Mouse (Mus musculus) forebrain, embryonic 13.5 days (tissue): Measurements from ENCODE around the gene Nfasc. TPM values are rescaled to one million over a fixed set of nuclear protein-coding genes. Genes with fewer than 3 reads are reported as not detected.

Experiments used
- ATAC-seq: fragments of 200-750 bp; cut with Nextera tagmentation; 2 replicates; pipeline ENCODE4 v1.8.0; 2017
- H3K27ac ChIP-seq: fragments of 300-500 bp; sonication (generic); 2 replicates; pipeline ENCODE4 v1.5.1; 2015; ENCODE audit warnings: inconsistent platforms, mild to moderate bottlenecking, moderate library complexity
- H3K27me3 ChIP-seq: fragments of 300-500 bp; sonication (generic); 2 replicates; pipeline ENCODE4 v1.6.1; 2015; ENCODE audit warnings: mild to moderate bottlenecking, inconsistent platforms
- H3K36me3 ChIP-seq: fragments of 300-500 bp; sonication (generic); 2 replicates; pipeline ENCODE4 v1.6.1; 2015; ENCODE audit warnings: mild to moderate bottlenecking, inconsistent platforms; ENCODE audit not compliant: poor library complexity, severe bottlenecking
- H3K4me1 ChIP-seq: fragments of 300-500 bp; sonication (generic); 2 replicates; pipeline ENCODE4 v1.6.1; 2015; ENCODE audit warnings: inconsistent platforms
- H3K4me2 ChIP-seq: fragments of 300-500 bp; sonication (generic); 2 replicates; pipeline ENCODE4 v1.6.1; 2015; ENCODE audit warnings: inconsistent platforms, mild to moderate bottlenecking, moderate library complexity
- H3K4me3 ChIP-seq: fragments of 300-500 bp; sonication (generic); 2 replicates; pipeline ENCODE4 v1.5.1; 2015; ENCODE audit warnings: mild to moderate bottlenecking, inconsistent platforms
- H3K9ac ChIP-seq: fragments of 300-500 bp; sonication (generic); 2 replicates; pipeline ENCODE4 v1.6.1; 2015; ENCODE audit warnings: mild to moderate bottlenecking, inconsistent platforms
- H3K9me3 ChIP-seq: fragments of 300-500 bp; sonication (generic); replicated peaks from 2 replicates; pipeline ENCODE4 v1.6.1; 2016; ENCODE audit warnings: inconsistent platforms
- WGBS: fragments of 180-500 bp; shearing (Covaris S2); methylation state at CpG from one replicate; pipeline ENCODE4 v1.1.7; 2015; 5-methylcytosine and 5-hydroxymethylcytosine counted together
- polyA plus RNA-seq: library from polyadenylated mRNA; unstranded; fragments of >200 nt; fragmentation: Nextera tagmentation; extraction: Ambion mirVana; gene quantifications from 2 replicates; pipeline ENCODE4 v1.2.1, GENCODE M21; 2015

Nfasc gene
- polyA plus RNA-seq, 1 experiment from 2014 or later = 35.8 TPM

DNA sequence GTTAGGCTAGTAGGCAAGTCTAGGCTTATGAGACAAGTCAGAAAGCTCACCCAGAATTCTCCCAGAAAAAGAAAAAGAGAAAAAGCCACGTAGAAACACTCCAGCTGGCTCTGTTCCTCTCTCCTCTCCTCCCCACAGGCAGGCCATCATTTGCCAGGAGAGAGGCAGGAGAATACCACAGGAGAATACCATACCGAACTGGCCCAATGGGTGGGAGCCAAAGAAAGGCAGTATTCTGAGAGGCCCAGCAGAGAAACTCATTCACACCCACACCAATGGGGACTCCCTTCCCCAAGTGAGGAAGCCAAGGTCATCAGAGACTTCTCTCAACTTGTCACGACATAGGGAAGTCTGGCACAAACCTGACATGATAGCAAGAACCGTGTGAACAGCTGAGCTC lies 19.2 kb downstream of the Nfasc start:
- no peak overlapping the region for H3K9ac ChIP-seq
- no peak for ATAC-seq
- H3K4me2 ChIP-seq = no peak overlapping the region
- WGBS = 77% methylated on average over 4 of the region's 4 CpGs
- H3K27ac ChIP-seq = no peak overlapping the region
- H3K36me3 ChIP-seq = no peaks in the 10 kb centered on the region
- H3K4me3 ChIP-seq = no peak overlapping the region
- no peaks in the 10 kb centered on the region for H3K9me3 ChIP-seq
- H3K27me3 ChIP-seq = no peaks in the 10 kb centered on the region
- H3K4me1 ChIP-seq = peaks cover 43% of the 10 kb centered on the region

DNA sequence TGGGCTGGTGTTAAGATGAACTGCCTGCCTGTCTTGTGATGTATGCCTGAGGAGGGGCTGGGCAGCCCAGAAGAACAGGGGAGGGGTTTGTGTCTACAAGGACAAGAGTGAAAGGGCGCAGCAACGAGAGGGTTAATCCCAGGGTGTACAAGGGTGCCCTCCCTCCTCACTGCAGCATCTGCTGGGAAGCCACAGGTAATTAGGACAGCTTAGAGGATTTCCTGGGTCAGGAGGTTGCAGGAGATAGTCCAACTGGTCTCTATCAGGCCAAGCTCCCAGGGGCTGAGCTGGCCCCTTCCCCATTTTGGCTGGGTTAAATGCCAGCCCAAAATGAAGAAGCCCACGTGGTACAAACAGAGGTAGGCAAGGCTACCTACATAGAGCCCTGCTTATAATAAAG lies 20.3 kb downstream of the Nfasc start:
- no peak overlapping the region for H3K9ac ChIP-seq
- H3K4me3 ChIP-seq = no peak overlapping the region
- no peak overlapping the region for H3K4me2 ChIP-seq
- H3K9me3 ChIP-seq = no peaks in the 10 kb centered on the region
- 82% methylated on average over 3 of the region's 3 CpGs for WGBS
- ATAC-seq = no peak
- H3K27ac ChIP-seq = no peak overlapping the region
- no peaks in the 10 kb centered on the region for H3K27me3 ChIP-seq
- H3K36me3 ChIP-seq = no peaks in the 10 kb centered on the region
- H3K4me1 ChIP-seq = peaks cover 39% of the 10 kb centered on the region

DNA sequence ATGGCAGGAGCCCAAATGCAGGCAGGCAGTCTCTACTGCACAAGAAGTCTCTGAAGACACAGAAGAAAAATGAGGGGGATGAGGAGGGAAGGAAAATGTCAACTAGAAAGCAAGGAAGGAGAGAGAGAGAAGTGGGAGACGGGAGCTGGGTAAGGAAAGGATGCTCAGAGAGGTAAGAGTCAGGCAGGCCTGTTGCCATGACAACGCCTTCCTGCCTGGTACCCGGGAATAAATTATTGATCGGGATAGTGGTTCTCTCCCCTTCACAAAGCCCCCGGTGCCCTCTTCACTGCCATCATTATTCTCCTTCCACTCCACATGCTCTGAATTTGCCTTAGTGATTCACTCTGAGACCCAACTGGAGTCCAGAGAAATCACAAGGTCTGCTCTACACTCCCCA lies 23.4 kb downstream of the Nfasc start:
- Histone ChIP-seq H3K9me3 (no peaks in the 10 kb centered on the region), H3K27ac (peak overlapping the region; percentile 48; the same call in 1 of the 2 replicates), H3K4me3 (no peak overlapping the region), H3K4me1 (peaks cover 36% of the 10 kb centered on the region), H3K9ac (no peak overlapping the region), H3K27me3 (no peaks in the 10 kb centered on the region), H3K4me2 (no peak overlapping the region), H3K36me3 (no peaks in the 10 kb centered on the region)
- WGBS = 45% methylated on average over 5 of the region's 5 CpGs
- peak; percentile 63; the same call in 1 of the 2 replicates for ATAC-seq

DNA sequence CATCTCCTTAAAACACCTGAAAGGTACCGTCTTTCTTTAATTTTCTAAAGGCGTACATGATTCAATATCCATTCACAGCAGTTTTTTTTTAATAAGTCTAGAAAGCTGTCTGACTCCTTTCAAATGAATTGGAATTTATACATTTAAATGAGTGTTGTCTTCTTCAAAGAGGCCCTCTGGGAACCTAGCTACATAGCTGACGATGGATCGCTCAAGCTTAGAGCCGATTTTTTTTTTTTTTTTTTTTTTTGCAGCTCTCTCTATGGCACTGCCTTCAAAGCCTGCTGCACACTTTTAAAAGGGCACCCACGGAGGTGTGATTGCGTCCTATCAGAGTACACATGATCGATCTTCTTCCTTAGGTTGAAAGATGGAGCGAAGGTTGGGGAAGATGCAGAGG lies 26.6 kb downstream of the Nfasc start:
- Histone ChIP-seq H3K4me3 (no peak overlapping the region), H3K27me3 (no peaks in the 10 kb centered on the region), H3K9me3 (no peaks in the 10 kb centered on the region), H3K36me3 (no peaks in the 10 kb centered on the region), H3K9ac (no peak overlapping the region), H3K4me1 (peaks cover 42% of the 10 kb centered on the region), H3K4me2 (no peak overlapping the region), H3K27ac (0 out of 2 replicates have a peak overlapping the region, but pooled peaks have one; percentile 19)
- ATAC-seq = peak; percentile 42; the same call in 1 of the 2 replicates
- WGBS = 73% methylated on average over 9 of the region's 9 CpGs

DNA sequence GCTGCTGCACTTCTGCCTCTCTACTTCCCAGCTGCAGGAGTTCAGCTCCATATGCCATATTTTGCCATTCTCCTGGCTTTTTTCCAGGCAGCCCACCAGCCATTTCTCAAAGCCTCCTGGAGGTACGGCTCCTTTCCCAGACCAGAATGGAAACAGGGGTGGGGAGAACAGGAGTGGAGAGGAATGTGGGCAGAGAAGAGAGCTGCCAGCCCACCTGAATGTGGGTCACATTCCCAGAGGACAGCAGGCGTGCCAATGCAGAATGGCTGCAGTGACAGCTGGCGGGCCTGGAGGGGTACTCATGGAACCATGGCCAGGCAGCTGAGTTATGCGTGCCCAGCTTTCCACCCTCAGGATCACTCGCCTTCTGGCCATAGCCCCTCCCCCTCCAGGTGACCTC lies 32.2 kb downstream of the Nfasc start:
- H3K4me3 ChIP-seq = no peak overlapping the region
- H3K27me3 ChIP-seq = no peaks in the 10 kb centered on the region
- H3K9me3 ChIP-seq = no peaks in the 10 kb centered on the region
- no peaks in the 10 kb centered on the region for H3K36me3 ChIP-seq
- peak overlapping the region; percentile 25; the same call in 1 of the 2 replicates for H3K27ac ChIP-seq
- WGBS = 65% methylated on average over 5 of the region's 5 CpGs
- H3K9ac ChIP-seq = no peak overlapping the region
- peaks cover 35% of the 10 kb centered on the region for H3K4me1 ChIP-seq
- no peak overlapping the region for H3K4me2 ChIP-seq
- ATAC-seq = peak; percentile 14; the same call in 1 of the 2 replicates

DNA sequence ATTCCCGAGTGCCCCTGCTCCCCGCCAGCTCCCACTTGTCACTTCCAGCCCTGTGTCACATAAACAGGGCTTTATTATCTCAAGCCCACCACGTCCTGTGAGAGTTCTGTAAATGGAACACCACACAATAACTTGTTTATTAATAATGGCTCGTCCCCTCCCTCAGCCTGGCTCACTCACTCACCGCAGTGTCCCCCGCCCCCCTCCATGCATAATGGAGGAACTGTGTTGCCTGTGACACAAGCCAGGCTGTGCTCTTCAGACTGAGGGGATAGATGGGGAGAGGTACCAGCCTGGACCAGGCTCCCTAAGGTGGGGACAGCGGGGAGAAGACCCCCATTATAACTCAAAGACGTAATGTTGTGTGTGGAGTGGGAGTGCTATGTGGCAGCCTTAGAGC lies 34.3 kb downstream of the Nfasc start:
- H3K4me3 ChIP-seq = no peak overlapping the region
- H3K9ac ChIP-seq = no peak overlapping the region
- no peaks in the 10 kb centered on the region for H3K27me3 ChIP-seq
- no peaks in the 10 kb centered on the region for H3K9me3 ChIP-seq
- peaks cover 52% of the 10 kb centered on the region for H3K4me1 ChIP-seq
- no peaks in the 10 kb centered on the region for H3K36me3 ChIP-seq
- 0 out of 2 replicates have a peak, but pooled peaks have one; percentile 20 for ATAC-seq
- H3K27ac ChIP-seq = no peak overlapping the region
- no peak overlapping the region for H3K4me2 ChIP-seq
- WGBS = 46% methylated on average over 8 of the region's 8 CpGs

DNA sequence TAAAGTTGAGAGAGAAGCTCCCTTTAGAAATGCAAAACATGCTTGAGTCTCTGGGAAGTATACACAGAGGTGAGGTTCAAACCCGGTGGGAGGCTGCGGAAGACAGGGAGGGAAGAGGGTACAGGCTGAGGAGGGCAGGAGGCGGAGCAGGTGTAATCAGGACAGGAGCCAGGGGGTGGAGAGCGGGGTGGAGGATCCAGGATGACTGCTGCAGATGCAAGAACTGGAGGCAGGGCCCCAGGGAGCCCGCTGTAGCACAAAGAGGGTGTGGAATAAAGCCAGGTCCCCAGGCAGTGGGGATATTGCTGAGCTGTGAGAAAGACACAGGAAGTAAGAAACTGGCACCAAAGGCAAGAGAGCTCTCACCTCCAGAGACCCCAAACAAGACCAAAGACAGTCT lies 38.1 kb downstream of the Nfasc start:
- H3K36me3 ChIP-seq = peaks cover 3% of the 10 kb centered on the region; the same call in 1 of the 2 replicates
- 0 out of 2 replicates have a peak overlapping the region, but pooled peaks have one; percentile 21 for H3K27ac ChIP-seq
- no peak overlapping the region for H3K9ac ChIP-seq
- no peak overlapping the region for H3K4me2 ChIP-seq
- peaks cover 34% of the 10 kb centered on the region for H3K4me1 ChIP-seq
- no peaks in the 10 kb centered on the region for H3K9me3 ChIP-seq
- ATAC-seq = no peak
- H3K4me3 ChIP-seq = no peak overlapping the region
- WGBS = 28% methylated on average over 5 of the region's 5 CpGs
- H3K27me3 ChIP-seq = no peaks in the 10 kb centered on the region

DNA sequence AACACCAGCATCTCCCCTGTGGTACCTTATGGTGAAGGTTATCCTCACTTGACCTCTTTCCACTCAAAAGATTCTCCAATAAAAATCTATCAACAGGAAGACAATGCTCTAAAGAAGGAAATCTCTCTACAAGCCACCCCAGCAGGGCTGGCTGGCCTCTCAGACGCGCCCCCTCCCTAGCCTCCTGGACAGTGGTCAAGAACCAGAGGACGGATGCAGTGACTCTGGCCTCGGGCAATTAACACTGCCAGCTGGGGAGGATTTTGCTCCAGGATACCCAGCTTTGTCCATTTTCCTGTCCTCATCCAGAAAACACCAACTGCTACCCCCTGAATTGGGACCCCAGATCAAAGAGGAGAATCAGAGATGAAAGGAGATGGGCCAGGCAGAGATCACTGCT lies 44.7 kb downstream of the Nfasc start:
- peaks cover 10% of the 10 kb centered on the region for H3K36me3 ChIP-seq
- no peak for ATAC-seq

DNA sequence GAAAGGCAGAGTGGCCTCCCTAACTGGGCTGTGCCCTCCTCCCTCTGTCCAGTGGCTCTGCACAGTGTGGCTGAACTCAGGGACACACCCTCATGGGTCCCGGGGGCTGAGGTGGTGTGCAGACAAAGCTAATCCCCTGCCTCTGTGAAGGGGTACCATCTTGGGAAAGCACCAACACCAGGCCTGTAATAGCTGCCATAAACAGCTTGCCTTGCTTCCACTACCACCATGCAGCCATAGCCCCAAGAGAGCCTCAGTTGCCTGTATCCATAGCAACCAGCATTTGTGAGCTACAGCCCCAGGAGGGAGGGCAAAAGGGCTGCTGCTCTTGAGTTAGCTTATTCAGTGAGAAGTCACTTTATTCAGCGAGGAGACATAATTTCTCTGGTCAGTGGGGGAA lies 45.4 kb downstream of the Nfasc start:
- H3K9ac ChIP-seq = no peak overlapping the region
- peaks cover 10% of the 10 kb centered on the region for H3K36me3 ChIP-seq
- no peak overlapping the region for H3K4me3 ChIP-seq
- H3K4me2 ChIP-seq = no peak overlapping the region
- no peaks in the 10 kb centered on the region for H3K9me3 ChIP-seq
- peak overlapping the region; percentile 80 for H3K27ac ChIP-seq
- peak; percentile 78 for ATAC-seq
- H3K27me3 ChIP-seq = no peaks in the 10 kb centered on the region
- H3K4me1 ChIP-seq = peaks cover 26% of the 10 kb centered on the region
- WGBS = 14% methylated on average over 2 of the region's 2 CpGs

More for the DNA sequence above, 44.7 kb downstream of the Nfasc start:
- Histone ChIP-seq H3K4me2 (no peak overlapping the region), H3K27me3 (no peaks in the 10 kb centered on the region), H3K4me1 (peaks cover 26% of the 10 kb centered on the region), H3K9ac (no peak overlapping the region), H3K27ac (peak overlapping the region; percentile 80), H3K9me3 (no peaks in the 10 kb centered on the region), H3K4me3 (no peak overlapping the region)
- WGBS = 68% methylated on average over 4 of the region's 4 CpGs

DNA sequence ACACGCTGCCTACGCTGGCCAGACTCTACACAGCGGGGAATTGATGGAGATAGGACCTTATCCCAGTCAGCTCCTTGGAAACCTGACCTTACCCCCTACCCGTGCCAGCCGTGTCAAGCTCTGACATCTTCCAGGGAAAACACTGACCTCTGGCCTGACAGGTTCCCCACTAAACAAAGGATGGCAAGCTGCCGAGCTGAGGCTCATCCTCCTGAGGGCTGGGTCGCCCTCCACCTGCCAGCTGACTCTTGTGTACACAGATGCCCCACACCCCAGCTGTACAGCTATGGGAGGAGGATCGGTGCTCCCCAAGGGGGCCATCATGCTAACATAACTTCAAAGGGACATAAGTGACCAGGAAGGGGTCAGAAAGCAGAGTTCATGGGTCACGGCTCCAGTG lies 47.6 kb downstream of the Nfasc start:
- Histone ChIP-seq H3K9ac (no peak overlapping the region), H3K4me3 (no peak overlapping the region), H3K36me3 (peaks cover 10% of the 10 kb centered on the region), H3K4me1 (peaks cover 37% of the 10 kb centered on the region), H3K4me2 (no peak overlapping the region), H3K27ac (no peak overlapping the region), H3K27me3 (no peaks in the 10 kb centered on the region), H3K9me3 (no peaks in the 10 kb centered on the region)
- no peak for ATAC-seq
- whole genome bisulfite sequencing = 50% methylated on average over 9 of the region's 9 CpGs

DNA sequence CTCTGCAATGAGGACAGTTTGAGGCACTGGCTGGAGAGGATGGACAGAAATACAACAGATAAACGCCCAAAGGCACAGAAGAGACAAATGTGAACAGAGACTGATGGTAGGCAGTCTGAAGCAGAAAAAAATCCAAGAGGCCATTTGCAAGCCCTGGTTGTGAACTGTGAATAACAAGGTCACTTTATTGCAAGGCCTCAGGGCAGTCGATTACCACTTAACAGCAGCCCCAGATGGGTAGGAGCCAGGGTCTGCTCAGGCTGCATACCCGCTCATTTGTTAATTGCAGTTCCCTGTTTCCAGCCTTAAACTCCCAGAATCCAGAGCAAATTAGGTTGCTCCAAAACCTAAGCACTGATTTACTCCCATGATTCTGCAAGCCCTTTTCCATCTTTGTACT lies 52.4 kb downstream of the Nfasc start:
- Histone ChIP-seq H3K4me2 (no peak overlapping the region), H3K27me3 (no peaks in the 10 kb centered on the region), H3K9me3 (no peaks in the 10 kb centered on the region), H3K4me3 (no peak overlapping the region), H3K9ac (no peak overlapping the region), H3K4me1 (peaks cover 29% of the 10 kb centered on the region), H3K36me3 (no peaks in the 10 kb centered on the region), H3K27ac (peak overlapping the region; percentile 57)
- 67% methylated on average over 3 of the region's 3 CpGs for WGBS
- no peak for ATAC-seq

DNA sequence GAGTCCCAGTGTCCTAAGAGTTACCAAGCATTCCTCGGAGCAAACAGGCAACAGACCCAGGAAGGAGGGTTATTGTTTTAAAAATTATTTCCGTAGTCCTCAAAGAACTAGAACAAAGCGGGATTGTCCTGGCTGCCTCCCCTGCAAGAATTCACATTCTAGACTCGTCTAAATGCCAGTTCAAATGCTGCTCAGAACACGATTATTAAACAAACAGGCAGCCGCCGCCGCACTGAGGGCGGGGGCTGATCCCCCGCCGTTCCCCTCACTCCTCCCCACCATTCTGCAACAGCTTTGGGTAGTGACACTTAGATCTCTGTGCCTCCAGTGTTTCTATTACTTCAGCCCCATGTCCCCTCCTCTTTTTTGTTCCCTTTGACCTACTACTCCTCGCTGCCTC lies 62.7 kb downstream of the Nfasc start:
- Histone ChIP-seq H3K27ac (no peak overlapping the region), H3K9ac (no peak overlapping the region), H3K27me3 (no peaks in the 10 kb centered on the region), H3K4me1 (peaks cover 15% of the 10 kb centered on the region), H3K36me3 (no peaks in the 10 kb centered on the region; the same call in 1 of the 2 replicates), H3K9me3 (no peaks in the 10 kb centered on the region), H3K4me3 (no peak overlapping the region), H3K4me2 (no peak overlapping the region)
- WGBS = 39% methylated on average over 12 of the region's 12 CpGs
- 0 out of 2 replicates have a peak, but pooled peaks have one; percentile 21 for ATAC-seq

DNA sequence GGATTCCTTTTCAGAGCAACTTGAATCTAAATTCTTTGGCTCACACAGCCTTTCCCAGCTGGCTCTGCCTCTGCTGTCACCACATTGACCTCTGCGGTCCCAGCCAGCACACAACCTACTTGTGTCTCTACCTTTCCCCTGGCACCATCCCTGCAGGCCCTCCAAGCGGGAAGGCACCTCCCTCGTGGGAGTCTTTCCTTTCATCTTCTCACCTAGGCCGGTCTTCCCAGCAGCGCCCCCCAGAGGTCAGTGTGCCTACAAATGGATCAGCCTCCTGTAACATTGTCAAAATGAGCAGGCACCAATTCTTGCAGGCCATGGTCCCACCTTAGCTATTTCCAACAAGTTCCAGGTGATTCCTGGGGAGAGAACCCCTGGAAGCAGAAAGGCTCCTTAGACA lies 63.5 kb downstream of the Nfasc start:
- H3K4me2 ChIP-seq = no peak overlapping the region
- H3K4me3 ChIP-seq = no peak overlapping the region
- H3K9ac ChIP-seq = no peak overlapping the region
- no peaks in the 10 kb centered on the region for H3K9me3 ChIP-seq
- H3K27me3 ChIP-seq = no peaks in the 10 kb centered on the region
- no peak for ATAC-seq
- peaks cover 15% of the 10 kb centered on the region for H3K4me1 ChIP-seq
- H3K36me3 ChIP-seq = no peaks in the 10 kb centered on the region; the same call in 1 of the 2 replicates
- WGBS = 46% methylated on average over 5 of the region's 5 CpGs
- no peak overlapping the region for H3K27ac ChIP-seq
